Mouse (Mus musculus) limb, embryonic 13.5 days (tissue): ENCODE data around the gene Fstl4. TPM values are rescaled to one million over a fixed set of nuclear protein-coding genes. Genes with fewer than 3 reads are reported as not detected.

ENCODE experiments used
- ATAC-seq: fragments of 200-750 bp; cut with Nextera tagmentation; 2 replicates; pipeline ENCODE4 v1.8.0; 2017; ENCODE audit warnings: low read depth, moderate number of reproducible peaks, moderate TSS enrichment; ENCODE audit not compliant: low FRiP score
- H3K27ac ChIP-seq: fragments of 300-500 bp; sonication (generic); 2 replicates; pipeline ENCODE4 v1.5.1; 2015; ENCODE audit warnings: inconsistent platforms, mild to moderate bottlenecking, moderate library complexity
- H3K27me3 ChIP-seq: fragments of 300-500 bp; sonication (generic); 2 replicates; pipeline ENCODE4 v1.6.1; 2015; ENCODE audit warnings: mild to moderate bottlenecking, inconsistent platforms
- H3K36me3 ChIP-seq: fragments of 300-500 bp; sonication (generic); 2 replicates; pipeline ENCODE4 v1.6.1; 2015; ENCODE audit warnings: inconsistent platforms, mild to moderate bottlenecking, moderate library complexity
- H3K4me1 ChIP-seq: fragments of 300-500 bp; sonication (generic); 2 replicates; pipeline ENCODE4 v1.6.1; 2015; ENCODE audit warnings: inconsistent platforms
- H3K4me2 ChIP-seq: fragments of 300-500 bp; sonication (generic); replicated peaks from 2 replicates; pipeline ENCODE4 v1.6.1; 2015; ENCODE audit warnings: inconsistent platforms, mild to moderate bottlenecking, moderate library complexity
- H3K4me3 ChIP-seq: fragments of 300-500 bp; sonication (generic); 2 replicates; pipeline ENCODE4 v1.5.1; 2015; ENCODE audit warnings: moderate library complexity, mild to moderate bottlenecking, inconsistent platforms
- H3K9ac ChIP-seq: fragments of 300-500 bp; sonication (generic); 2 replicates; pipeline ENCODE4 v1.6.1; 2015; ENCODE audit warnings: mild to moderate bottlenecking, inconsistent platforms
- H3K9me3 ChIP-seq: fragments of 300-500 bp; sonication (generic); 2 replicates; pipeline ENCODE4 v1.6.1; 2016; ENCODE audit warnings: inconsistent platforms
- WGBS: fragments of 180-500 bp; shearing (Covaris S2); methylation state at CpG from one replicate; pipeline ENCODE4 v1.1.7; 2015; 5-methylcytosine and 5-hydroxymethylcytosine counted together
- polyA plus RNA-seq: library from polyadenylated mRNA; unstranded; fragments of >200 nt; fragmentation: Nextera tagmentation; extraction: Ambion mirVana; gene quantifications from 2 replicates; pipeline ENCODE4 v1.2.1, GENCODE M21; 2015

Fstl4 gene
- polyA plus RNA-seq, 1 experiment from 2014 or later, result 2.8 TPM

GRCm38 (mm10) chr11:52875916-52876765 is 111.7 kb downstream of the Fstl4 start:
- H3K4me1 ChIP-seq, result no peaks in the 10 kb centered on the region
- no peak for ATAC-seq
- 88% methylated on average over 19 of the region's 19 CpGs for WGBS

GRCm38 (mm10) chr11:52877662-52878061 is 113.2 kb downstream of the Fstl4 start:
- Histone ChIP-seq H3K9me3 (0 out of 2 replicates have a peak, but pooled peaks cover 7% of the 10 kb centered on the region), H3K27me3 (no peaks in the 10 kb centered on the region), H3K27ac (no peak overlapping the region), H3K4me2 (no peak overlapping the region), H3K4me3 (no peak overlapping the region), H3K9ac (no peak overlapping the region), H3K36me3 (no peaks in the 10 kb centered on the region), H3K4me1 (no peaks in the 10 kb centered on the region)
- ATAC-seq, result no peak
- 47% methylated on average over 2 of the region's 2 CpGs for WGBS

More at GRCm38 (mm10) chr11:52875916-52876765, 111.7 kb downstream of the Fstl4 start:
- Histone ChIP-seq H3K9me3 (0 out of 2 replicates have a peak, but pooled peaks cover 7% of the 10 kb centered on the region), H3K4me3 (no peak overlapping the region), H3K27ac (no peak overlapping the region), H3K27me3 (no peaks in the 10 kb centered on the region), H3K9ac (no peak overlapping the region), H3K36me3 (no peaks in the 10 kb centered on the region), H3K4me2 (no peak overlapping the region)

GRCm38 (mm10) chr11:52879958-52880357 is 115.5 kb downstream of the Fstl4 start:
- no peak for ATAC-seq

GRCm38 (mm10) chr11:52886559-52887303 is 122.3 kb downstream of the Fstl4 start:
- H3K4me1 ChIP-seq, result peaks cover 15% of the 10 kb centered on the region
- 16% methylated on average over 6 of the region's 6 CpGs for WGBS
- no peak overlapping the region for H3K9ac ChIP-seq
- H3K27ac ChIP-seq, result no peak overlapping the region
- H3K4me2 ChIP-seq, result no peak overlapping the region
- H3K4me3 ChIP-seq, result no peak overlapping the region
- no peaks in the 10 kb centered on the region for H3K36me3 ChIP-seq
- H3K27me3 ChIP-seq, result peaks cover 6% of the 10 kb centered on the region; the same call in 1 of the 2 replicates
- no peaks in the 10 kb centered on the region for H3K9me3 ChIP-seq
- no peak for ATAC-seq

More at GRCm38 (mm10) chr11:52879958-52880357, 115.5 kb downstream of the Fstl4 start:
- H3K36me3 ChIP-seq, result no peaks in the 10 kb centered on the region
- no peaks in the 10 kb centered on the region for H3K27me3 ChIP-seq
- no peak overlapping the region for H3K9ac ChIP-seq
- H3K4me3 ChIP-seq, result no peak overlapping the region
- no peak overlapping the region for H3K4me2 ChIP-seq
- H3K9me3 ChIP-seq, result no peaks in the 10 kb centered on the region
- no peaks in the 10 kb centered on the region for H3K4me1 ChIP-seq
- no peak overlapping the region for H3K27ac ChIP-seq
- 79% methylated on average over 2 of the region's 2 CpGs for WGBS

GRCm38 (mm10) chr11:52888150-52888549 is 123.7 kb downstream of the Fstl4 start:
- 13% methylated on average over 6 of the region's 6 CpGs for WGBS
- no peak overlapping the region for H3K27ac ChIP-seq
- peaks cover 15% of the 10 kb centered on the region for H3K4me1 ChIP-seq
- H3K9ac ChIP-seq, result no peak overlapping the region
- peaks cover 6% of the 10 kb centered on the region; the same call in 1 of the 2 replicates for H3K27me3 ChIP-seq
- H3K4me3 ChIP-seq, result no peak overlapping the region
- no peaks in the 10 kb centered on the region for H3K9me3 ChIP-seq
- H3K36me3 ChIP-seq, result no peaks in the 10 kb centered on the region
- H3K4me2 ChIP-seq, result no peak overlapping the region
- no peak for ATAC-seq

- no peak for ATAC-seq
- 76% methylated on average over 4 of the region's 4 CpGs for WGBS
- H3K27me3 ChIP-seq, result peaks cover 6% of the 10 kb centered on the region; the same call in 1 of the 2 replicates
- H3K27ac ChIP-seq, result no peak overlapping the region
- no peaks in the 10 kb centered on the region for H3K9me3 ChIP-seq
- H3K4me1 ChIP-seq, result peaks cover 15% of the 10 kb centered on the region
- no peak overlapping the region for H3K4me3 ChIP-seq
- no peak overlapping the region for H3K9ac ChIP-seq
- no peak overlapping the region for H3K4me2 ChIP-seq
- no peaks in the 10 kb centered on the region for H3K36me3 ChIP-seq
Observed at GRCm38 (mm10) chr11:52889527-52889926, 125.1 kb downstream of the Fstl4 start.

GRCm38 (mm10) chr11:52890156-52890555 is 125.7 kb downstream of the Fstl4 start:
- no peaks in the 10 kb centered on the region for H3K36me3 ChIP-seq
- no peaks in the 10 kb centered on the region for H3K9me3 ChIP-seq
- H3K9ac ChIP-seq, result no peak overlapping the region
- H3K27ac ChIP-seq, result no peak overlapping the region
- no peak overlapping the region for H3K4me2 ChIP-seq
- peaks cover 6% of the 10 kb centered on the region; the same call in 1 of the 2 replicates for H3K27me3 ChIP-seq
- no peak overlapping the region for H3K4me3 ChIP-seq
- 86% methylated on average over 7 of the region's 7 CpGs for WGBS
- no peak for ATAC-seq
- peaks cover 15% of the 10 kb centered on the region for H3K4me1 ChIP-seq

- WGBS, result 80% methylated on average over 5 of the region's 5 CpGs
- no peaks in the 10 kb centered on the region for H3K27me3 ChIP-seq
- H3K4me1 ChIP-seq, result no peaks in the 10 kb centered on the region
- no peaks in the 10 kb centered on the region for H3K9me3 ChIP-seq
- H3K36me3 ChIP-seq, result no peaks in the 10 kb centered on the region
- no peak for ATAC-seq
- no peak overlapping the region for H3K4me2 ChIP-seq
- H3K27ac ChIP-seq, result no peak overlapping the region
- no peak overlapping the region for H3K4me3 ChIP-seq
- H3K9ac ChIP-seq, result no peak overlapping the region
Observed at GRCm38 (mm10) chr11:52904101-52904500, 139.7 kb downstream of the Fstl4 start.

GRCm38 (mm10) chr11:52910788-52911187 is 146.4 kb downstream of the Fstl4 start:
- no peaks in the 10 kb centered on the region for H3K9me3 ChIP-seq
- H3K27ac ChIP-seq, result no peak overlapping the region
- no peaks in the 10 kb centered on the region for H3K4me1 ChIP-seq
- no peak overlapping the region for H3K4me2 ChIP-seq
- no peak overlapping the region for H3K9ac ChIP-seq
- WGBS, result 61% methylated on average over 7 of the region's 7 CpGs
- H3K36me3 ChIP-seq, result no peaks in the 10 kb centered on the region
- no peak for ATAC-seq
- H3K27me3 ChIP-seq, result no peaks in the 10 kb centered on the region
- H3K4me3 ChIP-seq, result no peak overlapping the region

GRCm38 (mm10) chr11:52914431-52914830 is 150.0 kb downstream of the Fstl4 start:
- no peak overlapping the region for H3K4me2 ChIP-seq
- H3K4me3 ChIP-seq, result no peak overlapping the region
- peaks cover 4% of the 10 kb centered on the region for H3K4me1 ChIP-seq
- H3K9ac ChIP-seq, result no peak overlapping the region
- 73% methylated on average over 6 of the region's 6 CpGs for WGBS
- H3K36me3 ChIP-seq, result no peaks in the 10 kb centered on the region
- H3K27ac ChIP-seq, result no peak overlapping the region
- H3K9me3 ChIP-seq, result peaks cover 4% of the 10 kb centered on the region; the same call in 1 of the 2 replicates
- H3K27me3 ChIP-seq, result no peaks in the 10 kb centered on the region
- no peak for ATAC-seq

- H3K4me3 ChIP-seq, result no peak overlapping the region
- H3K4me1 ChIP-seq, result peaks cover 10% of the 10 kb centered on the region
- H3K4me2 ChIP-seq, result no peak overlapping the region
- H3K9me3 ChIP-seq, result peaks cover 4% of the 10 kb centered on the region; the same call in 1 of the 2 replicates
- H3K9ac ChIP-seq, result no peak overlapping the region
- H3K27me3 ChIP-seq, result no peaks in the 10 kb centered on the region
- H3K36me3 ChIP-seq, result no peaks in the 10 kb centered on the region
- H3K27ac ChIP-seq, result no peak overlapping the region
- 75% methylated on average over 2 of the region's 2 CpGs for WGBS
- no peak for ATAC-seq
Observed at GRCm38 (mm10) chr11:52915648-52916047, 151.2 kb downstream of the Fstl4 start.
